Mouse (Mus musculus) left cerebral cortex, postnatal 4 days (tissue): ENCODE measurements around the gene Nfkbib. TPM values are rescaled to one million over a fixed set of nuclear protein-coding genes. Genes with fewer than 3 reads are reported as not detected.

Source experiments
- DNase-seq: peaks from one replicate; pipeline ENCODE4 v3.0.0-alpha.2; 2022
- intact Hi-C: fragments of 180-260 bp; cut with DNase I; formaldehyde crosslinking; loops from one replicate; pipeline ENCODE4 v1.15.1; 2025
- total RNA-seq, 2 experiments: library from RNA; stranded (reverse); gene quantifications; 2 replicates each; pipeline ENCODE4 v1.2.3; 2021

Nfkbib gene
- 10 to 100 TPM; 35.3 to 35.6 TPM for total RNA-seq

DNA sequence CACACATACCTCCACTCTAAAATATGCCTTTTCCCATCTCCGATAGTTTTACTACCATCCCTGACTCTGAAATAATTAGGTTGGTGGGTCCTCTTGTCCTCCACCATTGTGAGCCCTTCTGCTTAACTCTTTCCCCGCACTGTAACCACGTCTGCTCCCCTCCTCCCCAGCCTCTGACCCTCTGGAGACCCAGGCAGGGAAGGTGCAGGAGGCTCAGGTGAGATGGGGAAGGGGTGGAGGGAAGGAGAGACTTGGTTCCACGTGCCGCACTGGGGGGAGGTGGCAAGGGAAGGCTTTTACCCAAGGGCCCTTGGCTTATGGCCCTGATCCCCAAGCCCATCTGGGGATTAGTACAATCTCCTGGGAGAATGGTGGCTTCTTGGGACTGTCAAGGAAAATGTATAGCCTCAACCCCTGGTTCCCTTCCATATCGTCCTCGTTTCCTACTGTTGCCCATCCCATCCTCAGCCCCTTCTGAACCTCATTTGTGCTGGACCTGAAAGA is at the start of gene Nfkbib:
Gene Nfkbib (minus strand): TSS at position 51 of the 504 bp plus-strand sequence.
- intact Hi-C loops: no loop called here
- DNase-seq: no peak

DNA sequence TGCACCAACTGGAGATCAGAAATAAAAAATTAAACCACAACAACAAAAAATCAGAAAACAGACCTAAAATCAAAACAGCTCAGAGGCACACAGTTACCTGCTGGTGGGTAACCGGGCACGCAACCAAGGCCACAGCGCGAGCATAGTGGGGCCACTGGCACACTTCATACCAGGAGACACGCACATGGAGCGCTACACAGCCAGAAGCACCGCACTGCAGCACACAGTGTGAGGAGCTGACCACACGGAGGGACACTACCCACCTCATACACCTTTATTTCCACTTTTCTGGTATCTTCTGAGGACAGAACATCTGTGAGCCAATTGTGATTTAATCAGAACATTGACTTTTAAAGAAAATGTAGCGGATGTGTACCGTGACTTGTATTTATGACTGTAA is 49.6 kb upstream of the Nfkbib start:
- intact Hi-C loops: no loop called here
- DNase-seq: no peak

DNA sequence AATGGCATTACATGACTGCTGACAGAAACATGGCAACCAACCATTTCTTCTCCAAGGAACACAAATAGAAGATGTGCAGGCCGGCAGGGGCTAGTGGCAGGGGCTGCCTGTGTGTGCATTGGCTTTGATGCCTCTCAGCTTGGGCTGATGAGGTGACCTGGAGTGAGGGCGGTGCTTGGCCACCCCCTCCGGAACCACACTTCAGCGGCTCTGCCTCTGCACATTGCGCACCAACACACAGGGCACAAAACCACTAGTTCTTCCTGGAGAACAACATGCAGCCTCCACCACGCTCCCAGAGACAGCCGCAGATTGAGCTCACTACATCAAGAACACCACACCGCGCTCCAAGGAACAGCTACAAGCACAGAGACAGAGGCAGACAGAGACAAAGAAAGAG is 48.9 kb upstream of the Nfkbib start:
- intact Hi-C loops: no loop called here
- DNase-seq: no peak

DNA sequence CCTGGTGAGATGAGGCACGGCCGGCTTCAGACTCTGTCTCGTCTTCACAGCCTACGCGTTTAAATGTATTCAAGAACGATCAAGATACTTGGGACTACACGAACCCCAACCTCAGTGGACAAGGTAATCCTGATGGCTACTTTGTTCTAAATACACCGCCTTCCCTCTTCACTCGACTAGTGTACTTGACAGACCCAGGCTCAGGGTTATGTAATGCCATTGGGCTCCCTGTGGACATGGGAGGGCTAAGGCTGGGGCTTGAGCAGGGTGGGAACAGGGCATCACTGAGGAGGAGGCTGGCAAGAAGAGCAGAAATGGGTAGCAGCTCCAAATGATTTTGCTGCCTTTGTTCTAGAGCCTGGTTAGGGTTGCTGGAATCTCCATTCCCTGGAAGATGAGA is 47.9 kb upstream of the Nfkbib start:
- DNase-seq: no peak
- intact Hi-C loops: no loop called here

DNA sequence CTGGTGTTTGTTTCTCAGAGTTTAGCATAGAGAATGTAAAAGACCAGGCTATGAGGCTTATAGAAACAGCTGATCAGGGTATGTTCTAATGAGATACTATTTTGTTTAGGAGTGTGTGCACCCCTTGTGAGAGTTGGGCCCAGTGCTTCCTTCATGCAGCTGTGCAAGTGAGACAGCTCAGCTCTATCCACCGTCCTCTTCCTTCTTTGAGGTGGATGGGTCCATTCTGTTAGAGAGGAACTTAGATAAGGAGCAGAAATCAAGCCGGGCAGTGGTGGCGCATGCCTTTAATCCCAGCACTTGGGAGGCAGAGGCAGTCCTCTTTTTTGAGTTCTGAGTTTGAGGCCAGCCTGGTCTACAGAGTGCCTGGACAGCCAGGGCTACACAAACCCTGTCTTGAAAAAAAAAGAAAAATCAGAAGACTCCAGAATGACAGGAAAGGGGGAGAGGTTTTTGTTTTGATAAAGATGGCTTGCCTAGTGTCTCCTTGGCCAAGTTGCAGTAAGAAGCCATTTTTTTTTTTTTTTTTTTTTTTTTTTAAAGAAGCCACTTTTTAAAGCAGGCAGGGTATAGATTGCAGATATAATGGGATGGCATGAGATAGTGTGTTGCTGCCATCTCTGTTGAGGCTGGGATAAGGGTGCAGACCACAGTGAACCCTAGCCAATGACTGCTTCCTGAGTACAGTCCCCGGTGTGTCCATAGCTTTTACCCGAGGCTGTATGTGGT is 47.2 kb upstream of the Nfkbib start:
- intact Hi-C loops: no loop called here
- DNase-seq: no peak

DNA sequence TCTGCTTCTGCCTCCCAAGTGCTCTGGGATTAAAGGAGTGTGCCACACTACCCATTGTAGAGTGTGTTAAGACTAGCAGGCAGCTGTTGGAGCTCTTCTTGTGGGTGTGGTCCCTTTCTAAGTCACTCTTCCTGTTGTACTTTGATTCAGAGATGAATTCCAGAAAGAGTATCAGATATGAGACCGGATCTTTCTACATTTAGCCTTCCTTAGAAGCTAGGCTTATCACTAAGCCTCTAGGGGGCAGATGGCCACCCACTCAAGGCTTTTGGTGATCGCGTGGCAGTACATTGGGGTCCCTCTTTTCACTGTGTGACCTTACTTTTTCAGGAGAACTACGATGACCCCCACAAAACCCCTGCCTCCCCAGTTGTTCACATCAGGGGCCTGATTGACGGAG is 45.6 kb upstream of the Nfkbib start:
- no peak for DNase-seq
- intact Hi-C loops: no loop called here

DNA sequence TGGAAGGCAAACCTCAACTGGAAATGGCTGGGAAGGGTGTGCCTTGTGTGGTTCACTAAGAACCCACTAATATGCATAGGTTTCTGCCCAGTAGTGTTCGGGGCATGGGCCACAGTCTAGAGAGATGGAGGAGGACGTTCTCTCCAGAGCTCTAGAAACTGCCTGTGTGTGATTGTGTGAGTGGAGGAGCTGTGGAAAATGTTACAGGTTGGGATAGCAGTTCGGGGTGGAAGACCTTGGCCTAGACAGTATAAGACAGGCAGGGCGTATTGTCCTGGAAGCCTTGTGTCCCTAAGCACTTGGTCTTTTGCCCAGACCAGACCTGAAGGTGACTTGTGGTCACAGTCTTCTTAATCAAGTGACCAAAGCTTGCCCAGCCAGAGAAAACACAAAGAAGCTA is 45.1 kb upstream of the Nfkbib start:
- no peak for DNase-seq
- intact Hi-C loops: no loop called here

DNA sequence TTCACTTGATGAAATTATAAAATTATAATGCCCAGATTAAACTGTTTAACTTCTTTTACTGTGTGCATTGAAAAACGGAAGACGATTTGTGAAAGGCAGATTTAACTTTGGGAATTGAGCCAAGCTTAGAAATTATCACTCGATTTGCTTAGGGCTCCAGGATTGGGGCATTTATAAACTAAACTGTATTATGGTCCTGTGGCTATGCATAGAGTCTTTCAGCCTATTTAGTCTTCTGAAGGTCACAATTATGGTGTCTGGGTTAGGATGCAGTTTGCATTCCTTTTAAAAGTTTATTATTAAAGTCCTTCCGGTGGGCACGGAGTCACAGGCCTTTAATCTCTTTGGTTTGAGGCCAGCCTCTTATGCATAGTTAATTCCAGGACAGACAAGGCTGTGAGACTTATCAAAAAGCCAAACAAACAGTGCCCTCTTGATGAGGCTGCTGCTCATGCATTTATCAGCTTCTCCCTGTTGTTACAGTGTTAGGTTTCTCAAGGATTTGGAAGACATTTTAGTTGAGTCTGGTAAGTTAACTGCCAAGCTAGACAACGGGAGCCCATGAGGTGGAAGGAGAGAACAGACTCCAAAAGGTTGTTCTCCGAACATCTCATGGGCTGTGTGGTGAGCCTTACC is 44.4 kb upstream of the Nfkbib start:
- intact Hi-C loops: no loop called here
- DNase-seq: no peak

DNA sequence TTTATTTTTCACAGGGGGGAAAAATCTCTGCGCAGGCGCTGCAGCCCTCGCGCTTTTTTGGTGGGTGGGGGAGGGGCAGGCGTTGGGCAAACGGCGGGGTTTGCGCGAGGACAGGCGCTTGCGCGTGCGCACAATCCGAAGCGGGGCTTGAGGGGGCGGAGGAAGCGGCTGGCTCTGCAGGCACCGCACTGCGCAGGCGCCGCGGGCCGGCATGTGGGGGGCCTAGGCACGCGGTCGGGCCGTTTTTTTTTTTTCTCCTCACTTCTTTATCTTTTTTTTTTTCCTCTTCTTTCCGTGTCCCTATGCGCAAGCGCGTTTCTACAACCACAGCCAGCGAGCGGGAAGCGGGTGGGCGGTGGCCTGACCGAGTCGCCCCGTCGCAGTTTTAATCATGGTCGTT is 43.9 kb upstream of the Nfkbib start:
- DNase-seq: peak; percentile 99
- intact Hi-C loops: no loop called here

DNA sequence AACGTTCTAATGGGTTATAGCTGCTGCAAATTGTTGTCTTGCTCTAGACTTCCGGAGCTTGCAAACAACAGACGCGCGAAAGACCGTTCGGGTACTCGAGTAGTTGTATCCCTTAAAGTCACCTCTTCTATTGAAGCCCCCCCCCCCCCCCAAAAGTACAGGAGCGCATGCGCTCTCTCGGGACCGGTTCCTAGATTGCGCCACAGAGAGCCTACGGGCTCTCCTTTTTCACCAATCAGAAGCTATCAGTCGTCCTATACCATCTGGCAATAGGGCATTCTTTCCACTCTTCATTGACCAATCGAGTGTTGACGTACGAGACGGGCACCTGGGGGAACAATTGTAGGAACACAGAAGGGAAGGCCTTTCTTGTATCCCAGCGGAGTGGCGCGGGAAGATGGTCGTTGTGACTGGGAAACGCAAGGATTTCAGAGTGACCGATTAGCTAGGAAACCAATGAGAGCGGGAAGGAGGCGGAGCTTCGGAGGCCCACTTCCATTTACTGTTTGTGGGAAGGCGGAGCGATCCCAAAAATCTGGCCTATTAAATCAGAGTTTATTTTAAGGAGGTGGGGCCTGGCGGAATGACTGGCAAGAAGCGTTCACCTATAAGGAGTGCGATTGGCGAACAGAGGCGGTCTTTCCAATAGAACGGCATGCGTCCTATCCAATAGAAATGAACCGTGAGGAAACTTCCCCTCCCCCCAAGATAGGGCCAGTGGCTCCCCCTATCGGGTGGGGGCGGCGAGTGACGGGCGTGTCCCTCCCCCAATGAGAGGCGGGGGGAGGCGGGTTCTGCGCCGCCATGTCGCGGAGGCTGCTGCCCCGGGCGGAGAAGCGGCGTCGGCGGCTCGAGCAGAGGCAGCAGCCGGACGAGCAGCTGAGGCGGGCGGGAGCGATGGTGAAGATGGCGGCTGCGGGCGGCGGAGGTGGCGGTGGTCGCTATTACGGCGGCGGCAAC is 43.1 kb upstream of the Nfkbib start:
- peak; percentile 98 for DNase-seq
- intact Hi-C loops: no loop called here

DNA sequence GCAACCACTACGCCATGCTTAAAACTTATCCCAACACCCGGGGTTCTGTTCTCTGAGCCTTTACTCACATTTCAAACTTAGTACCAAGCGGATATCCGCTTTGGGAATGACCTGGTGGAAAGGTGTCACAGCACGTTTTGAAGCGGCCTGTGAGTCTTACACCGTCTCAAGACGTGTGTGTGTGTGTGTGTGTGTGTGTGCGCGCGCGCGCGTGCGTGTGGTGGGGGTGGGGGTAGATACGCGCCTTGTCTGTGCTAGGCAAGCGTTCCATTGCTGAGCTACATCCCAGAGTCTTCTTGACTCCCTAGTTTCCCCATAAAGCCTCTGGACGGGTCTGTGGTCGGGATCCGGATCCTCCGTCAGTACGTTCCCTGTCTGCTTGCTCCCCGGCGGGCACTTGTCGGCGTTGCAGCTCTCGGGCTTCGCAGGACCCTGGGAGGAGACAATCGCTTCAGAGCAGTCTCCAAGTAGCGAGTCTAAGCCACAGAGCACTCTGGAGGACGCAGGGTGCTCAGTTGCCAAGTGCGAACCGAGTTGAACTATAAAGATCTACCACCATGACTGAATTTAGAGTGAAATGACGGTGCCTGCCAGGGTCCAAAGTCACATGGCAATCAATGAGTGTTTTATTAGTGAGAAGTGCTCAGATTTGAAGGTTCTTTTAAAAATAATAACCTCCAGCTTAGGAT is 42.2 kb upstream of the Nfkbib start:
- peak; percentile 67 for DNase-seq
- intact Hi-C loops: no loop called here

DNA sequence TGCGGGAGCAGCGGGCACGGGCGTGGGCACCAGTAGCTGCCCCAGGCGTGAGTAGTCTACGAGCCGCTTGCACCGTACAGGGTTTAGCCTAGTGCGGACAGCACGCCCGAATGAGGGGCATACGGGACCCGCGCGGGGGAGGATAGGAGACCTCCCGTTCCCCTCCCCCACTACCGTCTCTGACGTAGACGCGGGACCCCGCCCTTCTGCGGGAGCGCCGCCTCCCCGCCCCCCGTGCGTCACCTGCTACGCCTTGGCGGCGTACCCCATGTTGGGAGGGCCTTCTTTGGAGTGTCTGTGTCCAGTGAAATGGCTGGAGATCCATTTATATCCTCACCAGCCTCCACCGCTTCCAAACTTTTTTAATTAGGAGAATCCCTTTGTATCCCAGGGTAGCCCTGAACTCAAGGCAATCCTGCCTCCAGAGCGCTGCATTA is 41.7 kb upstream of the Nfkbib start:
- intact Hi-C loops: no loop called here
- DNase-seq: peak; percentile 98

DNA sequence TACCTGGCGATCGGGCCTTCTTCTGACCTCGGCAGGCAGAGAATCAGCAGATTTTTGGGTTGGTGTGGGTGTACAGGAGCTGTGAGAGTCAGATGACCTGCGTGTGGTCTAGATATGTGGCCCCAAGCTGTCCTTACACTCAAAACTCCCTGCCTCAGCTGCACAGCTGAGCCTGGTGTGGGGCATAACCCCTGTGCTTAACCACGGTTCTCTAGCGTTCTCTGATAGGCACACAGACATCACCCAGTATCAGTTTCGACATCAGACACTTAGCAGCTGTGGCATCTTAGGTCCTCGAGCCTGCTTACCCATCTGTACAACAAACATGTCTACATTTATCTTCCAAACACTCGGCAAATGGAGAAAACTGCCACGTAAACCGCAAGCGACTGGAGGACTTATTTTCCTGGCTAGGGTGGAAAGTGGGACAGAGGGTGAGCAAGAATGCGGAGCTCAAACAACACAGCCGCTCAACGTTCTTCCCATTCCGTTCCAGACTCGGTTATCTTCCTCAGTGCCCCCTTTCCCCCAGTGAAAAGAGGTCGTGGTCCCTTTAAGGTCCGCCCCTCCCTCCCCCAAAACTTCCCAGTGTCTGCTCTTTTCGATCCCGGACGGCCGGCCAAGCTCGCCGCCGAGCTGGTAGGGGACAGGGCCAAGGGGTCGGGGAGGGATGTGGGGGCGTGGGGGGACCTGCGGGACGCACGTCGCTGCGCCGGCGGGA is 41.1 kb upstream of the Nfkbib start, which contains the start of gene Hnrnpl:
Gene Hnrnpl (plus strand): TSS at position 321 of the 721 bp plus-strand sequence.
- no peak for DNase-seq
- intact Hi-C loops: no loop called here

DNA sequence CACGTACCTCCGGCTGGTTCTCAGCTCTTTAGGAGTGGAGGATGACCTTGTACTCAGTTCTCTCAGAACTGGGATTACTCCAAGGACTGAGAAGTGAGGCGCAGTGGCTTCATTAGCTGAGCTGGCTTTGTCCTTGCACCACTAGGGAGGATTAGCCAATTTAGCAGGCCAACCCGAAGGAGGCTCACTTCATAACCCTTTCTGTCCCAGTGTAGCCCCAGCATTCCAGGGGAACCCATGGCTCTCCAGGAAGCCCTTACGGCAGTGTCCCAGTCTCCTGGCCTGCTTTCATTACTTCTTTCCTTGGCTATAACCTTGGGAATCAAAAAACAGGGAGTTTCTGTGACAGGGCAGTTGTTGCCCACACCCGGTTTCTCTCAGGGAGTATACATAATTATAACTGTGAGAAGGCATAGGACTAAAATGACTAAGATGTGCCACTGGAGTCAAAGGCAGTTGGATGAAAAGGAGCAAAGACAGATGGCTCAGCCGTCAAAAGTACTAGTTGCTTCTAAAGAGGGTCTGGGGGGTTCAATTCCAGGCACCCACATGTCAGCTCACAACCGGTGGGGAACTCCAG is 40.4 kb upstream of the Nfkbib start:
- intact Hi-C loops: no loop called here
- DNase-seq: no peak

DNA sequence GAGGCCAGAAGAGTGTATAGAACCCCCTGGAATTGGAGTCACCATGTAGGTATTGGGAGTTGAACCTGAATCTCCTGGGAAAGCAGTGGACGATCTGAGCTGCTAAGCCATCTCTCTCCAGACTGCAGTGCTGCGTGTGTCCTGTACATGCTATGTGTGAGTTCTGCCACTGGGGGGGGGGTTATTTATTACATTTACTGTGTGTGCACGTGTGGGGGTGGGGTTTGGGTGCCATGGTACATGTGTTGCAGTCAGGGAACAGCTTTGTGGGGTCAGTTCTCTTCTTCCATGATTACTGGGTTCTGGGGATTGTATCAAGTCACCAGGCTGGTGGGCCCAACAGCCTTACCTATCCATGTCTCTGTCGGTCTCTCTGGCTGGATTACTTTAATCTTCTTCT is 39.6 kb upstream of the Nfkbib start:
- intact Hi-C loops: no loop called here
- no peak for DNase-seq

DNA sequence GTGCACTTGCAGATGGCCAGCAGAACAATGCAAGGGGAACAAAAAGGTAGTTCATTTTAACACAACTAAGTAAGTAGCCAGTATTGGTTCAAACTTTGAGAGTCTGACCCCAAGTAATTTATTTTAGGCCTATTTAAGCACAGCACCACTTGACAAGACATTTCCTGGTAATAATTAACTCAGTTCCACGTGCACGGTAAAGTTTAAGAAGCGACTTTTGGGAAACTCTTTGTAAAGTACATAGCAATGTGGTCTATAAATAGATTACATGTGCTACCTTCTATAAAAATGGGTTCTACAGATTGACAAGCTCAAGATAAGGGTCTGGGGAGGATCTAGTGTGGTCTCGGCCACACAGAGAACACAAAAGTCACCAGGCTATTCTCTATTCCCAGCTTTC is 36.4 kb upstream of the Nfkbib start:
- DNase-seq: no peak
- intact Hi-C loops: loop anchor here (5.0 kb wide), 1 partner anchor 89 kb away; no protein-coding TSS in a partner anchor

DNA sequence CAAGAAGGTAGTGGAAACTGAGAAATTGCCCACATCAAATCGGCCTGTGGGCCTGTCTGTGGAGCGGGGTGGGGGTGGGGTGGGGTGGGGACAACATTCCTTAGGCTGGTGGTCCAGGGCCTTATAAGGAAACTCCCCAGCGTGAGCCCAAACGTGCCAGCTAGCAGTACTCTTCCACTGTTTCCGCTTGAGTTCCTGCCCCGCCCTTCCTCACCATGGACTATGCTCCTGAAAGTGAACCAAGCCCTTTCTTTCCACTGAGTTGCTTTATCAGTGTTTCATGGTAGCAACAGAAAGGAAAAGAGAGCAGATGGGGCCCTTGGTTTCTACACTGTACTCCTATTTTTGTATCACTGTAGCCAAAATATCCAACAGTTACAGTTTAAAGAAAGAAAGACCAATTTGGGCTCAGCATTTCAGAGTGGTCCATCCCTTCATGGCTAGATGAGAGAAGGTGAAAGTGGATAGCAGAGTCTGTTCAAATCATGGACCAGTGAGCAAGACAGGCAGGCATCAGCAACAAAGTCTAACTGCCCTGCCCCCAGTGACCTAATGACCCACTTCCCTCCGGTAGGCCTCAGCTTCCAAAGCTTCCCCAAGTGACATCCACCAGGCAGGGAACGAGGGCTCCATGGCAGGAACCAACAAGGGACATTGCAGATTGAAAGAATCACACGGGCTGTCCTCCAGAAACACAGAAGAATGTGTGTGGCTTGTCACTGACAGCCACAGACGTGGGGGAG is 35.7 kb upstream of the Nfkbib start:
- DNase-seq: no peak
- intact Hi-C loops: loop anchor here (5.0 kb wide), 1 partner anchor 89 kb away; no protein-coding TSS in a partner anchor

DNA sequence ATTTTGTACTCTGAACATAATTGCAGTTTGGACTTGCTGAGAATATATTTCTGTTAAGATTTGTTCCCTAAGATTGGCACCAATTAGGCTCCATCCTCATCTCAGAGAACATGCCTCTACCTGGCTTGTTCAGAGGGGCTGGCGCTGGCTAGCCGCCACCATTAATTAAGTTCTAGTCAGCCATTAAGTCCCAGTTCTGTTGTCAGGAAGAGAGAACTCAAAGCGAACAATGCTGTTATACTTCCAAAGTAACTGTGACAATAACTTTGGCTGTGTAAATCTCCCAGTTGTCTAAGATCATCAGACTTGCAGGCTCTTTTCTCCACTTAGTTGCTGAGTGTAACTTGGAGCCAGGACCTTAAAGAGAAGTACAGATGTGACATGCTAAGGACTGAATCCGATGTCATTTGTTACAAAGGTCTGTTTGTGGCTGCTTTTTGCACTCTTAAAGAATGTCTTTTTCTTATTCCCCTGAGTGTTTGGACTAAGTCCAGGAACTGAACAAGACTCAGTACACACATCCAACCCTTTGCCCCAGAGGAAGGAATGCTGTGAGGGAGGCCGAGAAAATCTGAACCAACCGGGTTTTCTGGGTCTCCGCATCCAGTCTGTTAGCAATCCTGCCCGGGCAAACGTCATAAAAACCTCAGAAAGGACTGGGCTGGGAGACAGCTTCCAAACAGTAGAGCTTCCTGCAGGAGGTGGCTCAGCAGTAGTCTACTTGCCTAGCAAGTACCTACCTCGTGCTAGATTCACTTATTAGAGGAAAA is 34.8 kb upstream of the Nfkbib start:
- DNase-seq: no peak
- intact Hi-C loops: loop anchor here (5.0 kb wide), 1 partner anchor 90 kb away; no protein-coding TSS in a partner anchor
